Mouse (Mus musculus) fat pad, adult 2 months (tissue): ENCODE measurements around the gene Rel.
A peak's percentile ranks its signal among the peaks of the same experiment; 100 is the strongest.

Experiments used
- DNase-seq: peaks from one replicate; pipeline ENCODE4 v3.0.0-alpha.2; 2011; ENCODE audit warnings: low read depth, low spot score; ENCODE audit errors: extremely low read depth

Rel gene

DNA sequence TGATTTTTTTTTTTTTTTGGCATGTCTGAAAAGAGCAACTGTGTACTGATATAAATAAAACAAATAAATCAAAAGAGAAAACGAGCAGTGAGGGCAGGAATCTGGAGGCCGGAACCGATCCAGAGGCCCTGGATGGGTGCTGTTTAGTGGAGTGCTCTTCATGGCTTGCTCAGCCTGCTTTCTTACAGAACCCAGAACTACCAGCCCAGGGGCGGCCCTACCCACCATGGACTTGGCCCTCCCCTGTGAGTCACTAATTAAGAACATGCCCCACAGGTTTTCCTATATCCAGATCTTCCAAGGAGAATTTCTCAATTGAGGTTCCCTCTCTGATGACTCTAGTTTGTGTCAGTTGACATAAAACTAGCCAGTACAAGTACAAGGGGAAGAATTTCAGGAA is 24.7 kb downstream of the Rel start:
- DNase-seq, result peak; percentile 39

DNA sequence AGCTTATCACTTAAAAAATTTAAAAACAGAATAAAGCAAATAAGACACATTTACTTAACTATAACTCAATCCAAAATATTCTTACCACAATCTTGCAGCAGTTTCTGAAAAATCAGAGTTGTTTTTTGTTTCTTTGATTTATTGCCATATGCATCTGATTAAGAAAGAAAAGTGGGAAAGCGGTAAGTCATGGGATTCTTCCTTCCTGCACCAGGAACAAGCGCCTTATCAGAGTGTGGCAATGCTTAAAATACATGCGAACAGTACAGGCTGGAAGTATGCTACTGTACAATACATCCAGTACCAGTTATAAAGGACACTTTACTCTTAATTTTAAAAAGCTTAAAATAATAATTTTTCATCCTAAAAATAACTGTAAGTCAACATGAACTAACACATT is 26.4 kb downstream of the Rel start:
- no peak for DNase-seq

DNA sequence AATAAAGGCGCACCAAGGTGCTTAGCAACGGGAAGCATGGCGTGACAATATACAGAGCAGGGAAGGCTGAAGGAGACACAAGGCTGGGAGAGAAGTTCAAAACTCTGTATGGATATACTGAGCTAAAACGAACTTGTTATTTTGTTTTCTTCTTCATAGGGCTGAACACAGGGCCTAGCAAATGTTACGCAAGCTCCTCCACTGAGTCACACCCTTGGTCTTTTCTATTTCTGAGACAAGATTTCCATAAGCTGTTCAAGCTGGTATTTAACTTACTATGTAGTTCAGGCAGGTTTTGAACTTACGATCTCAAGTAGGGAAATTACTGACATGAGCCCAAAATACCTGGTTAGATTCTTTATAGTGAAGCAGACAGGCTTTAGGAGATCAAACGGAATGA is 29.4 kb downstream of the Rel start:
- DNase-seq, result no peak

DNA sequence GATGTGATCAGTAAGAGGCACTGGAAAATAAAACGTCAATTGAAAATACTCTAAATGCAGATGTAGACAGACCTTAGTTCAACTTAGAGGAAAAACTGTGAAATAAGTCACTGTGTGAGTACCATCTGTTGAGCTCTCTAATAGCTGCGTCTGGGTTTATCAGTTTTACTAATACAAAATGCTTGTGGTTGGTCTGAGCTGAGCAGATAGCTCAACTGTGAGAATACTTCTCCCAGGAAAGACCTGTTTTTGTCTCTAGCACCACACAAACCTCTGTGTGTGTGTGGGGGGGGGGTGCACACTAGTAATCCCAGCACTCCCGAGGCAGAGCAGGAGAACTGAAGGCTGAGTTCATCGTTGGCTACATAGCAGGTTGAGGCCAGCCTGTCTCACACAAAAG is 29.9 kb downstream of the Rel start:
- DNase-seq, result no peak

DNA sequence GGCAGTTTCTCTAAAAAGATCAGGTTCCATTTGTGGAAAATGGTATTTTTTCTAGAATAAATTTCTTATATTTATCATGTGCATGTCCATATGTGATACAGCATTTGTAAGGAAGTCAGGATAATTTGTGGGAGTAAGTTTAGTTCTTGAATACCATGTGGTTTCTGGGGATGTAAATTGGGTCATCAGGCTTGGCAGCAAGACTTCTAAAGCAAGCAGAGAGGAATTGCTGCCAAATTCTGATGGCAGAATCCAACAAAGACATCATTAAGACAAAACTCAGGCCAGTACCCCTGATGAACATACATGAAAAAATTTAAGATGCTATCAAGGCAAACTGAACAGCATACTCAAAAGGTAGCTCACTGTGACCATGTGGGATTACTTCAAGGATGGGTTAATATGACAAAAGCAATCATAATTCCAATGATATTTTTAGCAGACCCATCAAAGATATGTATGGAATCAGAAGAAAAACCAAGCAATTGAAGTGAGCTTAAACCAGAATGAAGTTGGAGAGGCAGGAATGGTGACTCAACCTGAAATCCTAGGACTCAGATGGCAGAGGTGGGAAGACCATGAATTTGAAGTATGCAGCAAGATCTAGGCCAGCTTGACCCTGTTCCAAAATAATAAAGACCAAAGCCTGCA is 34.8 kb downstream of the Rel start:
- no peak for DNase-seq

DNA sequence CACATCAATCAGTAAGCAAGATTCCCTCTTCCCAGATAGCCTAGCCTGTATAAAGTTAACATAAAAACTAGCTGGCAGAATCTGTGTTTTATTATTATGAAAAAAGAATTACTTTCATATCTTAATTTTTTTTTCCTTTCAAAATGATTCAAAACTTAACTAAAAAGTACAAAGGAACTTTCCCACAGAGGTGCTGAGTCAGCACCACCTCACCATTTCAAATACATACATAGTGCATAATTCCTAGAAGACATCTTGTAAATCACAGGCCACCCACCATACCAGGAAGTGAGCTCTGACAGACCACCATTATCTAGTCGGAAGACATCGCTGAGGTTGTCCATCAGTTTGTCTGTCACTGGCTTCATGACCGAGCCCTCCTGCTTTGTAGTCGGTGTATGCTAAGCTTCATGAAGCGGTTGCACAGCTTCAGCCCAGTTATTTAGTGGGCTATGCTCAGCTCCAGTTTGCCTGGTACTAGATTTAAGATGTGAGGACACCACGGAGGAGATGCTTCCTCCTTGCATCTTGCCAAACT is 36.0 kb downstream of the Rel start:
- no peak for DNase-seq

DNA sequence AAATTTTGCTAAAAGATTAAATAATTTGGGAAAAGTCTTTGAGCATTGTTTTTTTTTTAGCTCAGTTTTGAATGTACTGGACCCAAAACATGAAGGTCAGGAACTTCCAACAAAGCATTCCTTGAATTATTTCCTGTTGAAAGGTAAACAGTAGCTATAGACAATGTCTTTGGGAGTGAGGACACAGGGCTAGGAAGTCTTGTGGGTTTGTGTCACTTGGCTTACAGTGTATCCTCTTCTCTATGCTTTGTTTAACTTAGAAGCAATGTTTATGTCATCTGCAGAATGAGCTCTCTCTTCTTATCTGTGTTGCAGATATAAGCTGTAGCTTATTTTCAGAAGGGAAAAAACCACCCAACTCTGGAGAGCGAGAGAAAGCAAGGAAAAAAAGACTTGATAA is 37.9 kb downstream of the Rel start:
- DNase-seq, result no peak

DNA sequence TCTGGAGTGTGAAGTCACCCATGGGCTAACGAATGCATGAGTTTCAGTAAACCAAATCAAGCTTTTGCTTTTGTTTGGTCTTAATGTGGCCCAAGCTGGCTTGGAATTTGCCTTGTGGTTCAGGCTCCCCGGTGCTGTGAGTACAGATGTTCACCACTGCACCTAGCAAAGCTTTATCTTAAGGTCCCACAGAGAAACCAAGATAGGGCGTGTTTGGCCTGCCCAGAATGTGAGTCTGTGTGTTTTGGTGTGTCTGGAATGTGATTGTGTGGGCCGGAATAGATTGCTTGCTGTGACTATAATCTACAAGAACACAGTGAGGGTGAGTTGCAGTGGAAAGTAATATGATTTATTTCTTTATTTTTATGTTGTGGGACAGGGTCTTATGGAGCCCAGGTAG is 40.6 kb downstream of the Rel start:
- DNase-seq, result no peak

DNA sequence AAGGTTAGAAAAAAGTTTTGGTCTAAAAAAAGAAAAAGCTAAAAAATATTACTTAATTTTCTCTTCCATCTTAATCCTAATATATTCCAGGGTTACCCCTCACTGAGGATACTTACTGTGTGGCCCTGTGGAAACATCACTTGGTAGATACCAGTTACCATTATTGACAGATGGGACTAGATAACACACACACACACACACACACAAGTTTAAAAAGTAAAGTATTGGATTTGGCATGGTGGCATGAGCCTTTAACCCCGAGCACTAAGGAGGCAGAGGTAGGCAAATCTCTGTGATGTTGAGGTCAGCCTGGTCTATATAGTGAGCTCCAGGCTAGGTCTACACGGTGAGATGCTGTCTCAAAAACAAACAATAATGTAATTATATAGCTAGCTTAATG is 42.6 kb downstream of the Rel start:
- DNase-seq, result no peak

DNA sequence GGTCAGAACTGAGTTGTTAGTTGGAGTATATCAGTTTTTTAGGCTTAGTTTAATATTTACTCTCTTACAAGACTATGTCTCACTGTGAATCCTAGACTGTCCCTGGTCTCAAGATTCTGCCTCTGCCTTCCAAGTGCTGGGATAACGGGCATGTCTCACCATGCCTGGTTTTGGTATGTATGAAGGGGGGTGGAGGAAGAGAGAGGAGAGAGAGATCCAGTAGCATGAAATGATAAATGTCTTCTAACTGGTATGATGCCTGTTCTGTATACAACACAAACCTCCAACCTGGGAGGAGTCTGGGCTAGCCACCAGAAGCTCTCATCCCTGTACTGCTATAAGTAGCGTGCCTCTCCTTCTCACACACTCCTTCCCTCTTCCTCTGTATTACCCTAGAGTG is 44.3 kb downstream of the Rel start:
- DNase-seq, result no peak

DNA sequence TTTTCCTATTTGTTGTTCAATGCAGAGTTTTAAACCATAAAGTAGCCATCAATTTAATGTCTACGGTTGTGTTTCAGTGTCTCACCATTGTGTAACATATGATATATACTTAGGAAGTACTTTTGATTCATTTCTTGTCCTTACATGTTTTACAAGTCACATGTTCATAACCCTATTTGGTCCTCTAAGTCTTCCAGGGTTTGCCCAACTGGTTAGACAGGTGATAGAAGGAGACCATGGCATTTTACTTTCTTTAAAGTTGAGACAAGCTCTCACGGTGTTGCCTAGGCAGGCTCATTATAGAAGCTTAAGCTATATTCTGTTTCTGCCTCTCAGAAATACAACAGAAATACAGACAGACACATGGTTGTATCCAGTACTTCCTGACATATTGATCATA is 44.9 kb downstream of the Rel start:
- peak; percentile 68 for DNase-seq

DNA sequence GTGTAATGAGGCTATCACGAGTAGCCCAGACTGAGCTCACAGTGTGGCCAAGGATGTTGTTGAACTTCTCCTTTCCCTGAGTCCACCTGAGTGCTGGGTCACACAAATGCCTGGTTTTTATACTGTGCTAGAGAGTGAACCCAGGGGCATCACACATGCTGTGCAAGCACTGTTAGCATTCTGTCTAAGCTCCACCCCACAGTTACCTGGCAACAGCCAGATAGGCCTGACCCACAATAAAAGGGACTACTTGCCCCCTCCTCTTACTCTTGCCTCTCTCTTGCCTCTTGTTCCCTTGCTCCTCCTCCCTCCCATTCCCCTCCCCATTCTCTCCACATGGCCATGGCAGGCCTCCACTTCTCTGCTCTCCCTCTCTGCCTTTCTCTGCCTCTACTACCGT is 48.4 kb downstream of the Rel start:
- DNase-seq, result no peak

DNA sequence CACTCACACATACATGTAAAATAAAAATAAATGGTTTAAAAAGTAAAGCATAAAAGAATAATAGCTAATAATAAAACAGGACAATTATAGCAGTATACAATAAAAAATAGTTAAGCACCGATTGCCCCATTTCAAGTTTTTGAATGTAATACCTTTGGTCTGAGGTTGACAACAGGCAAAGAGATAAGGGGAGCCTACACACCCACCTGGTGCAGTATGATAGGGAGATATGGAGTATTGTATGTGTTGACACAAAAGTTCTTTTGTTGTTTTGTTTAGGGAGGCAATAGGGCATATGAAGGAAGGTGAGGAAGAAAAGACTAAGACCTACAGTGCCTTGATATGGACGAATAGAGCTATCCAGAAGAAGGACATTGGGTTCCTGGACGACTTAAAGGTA is 50.9 kb downstream of the Rel start:
- DNase-seq, result no peak

DNA sequence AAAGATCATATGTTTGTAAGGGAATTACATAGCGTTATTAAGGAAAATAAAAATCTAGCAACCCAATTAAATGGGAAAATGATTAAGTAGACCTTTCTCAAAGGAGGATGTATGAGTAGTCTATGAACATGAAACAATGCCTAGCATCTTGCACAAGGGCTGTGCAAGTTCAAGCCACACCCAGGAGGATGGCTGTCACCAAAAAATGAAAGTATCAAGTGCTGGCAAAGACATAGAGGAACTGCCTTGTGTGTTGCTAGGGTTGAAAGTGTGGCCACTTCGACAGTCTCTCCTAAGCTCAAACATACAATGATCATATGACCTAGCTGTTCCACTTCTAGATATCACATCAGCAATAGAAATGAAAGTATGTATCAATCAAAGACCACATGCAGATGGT is 51.9 kb downstream of the Rel start:
- DNase-seq, result no peak

DNA sequence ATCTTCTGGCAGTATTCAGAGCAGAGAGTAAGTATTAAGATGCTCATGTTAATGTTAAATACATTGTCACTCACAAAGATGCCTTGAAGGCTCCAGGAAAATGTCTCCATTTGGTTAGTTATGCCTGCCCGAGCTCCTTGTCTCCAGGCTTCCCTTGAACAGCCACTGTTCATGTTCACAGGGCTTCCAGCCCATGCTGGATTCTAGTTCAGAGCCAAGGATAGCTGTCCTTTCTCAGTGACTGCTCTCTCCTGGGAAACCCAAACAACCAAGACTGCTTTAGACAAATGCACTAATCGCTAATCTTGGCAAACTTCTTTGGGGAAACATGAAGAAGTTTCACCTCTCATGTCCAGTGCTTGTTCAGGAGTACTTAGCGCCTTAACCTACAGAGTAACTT is 58.5 kb downstream of the Rel start:
- DNase-seq, result no peak

DNA sequence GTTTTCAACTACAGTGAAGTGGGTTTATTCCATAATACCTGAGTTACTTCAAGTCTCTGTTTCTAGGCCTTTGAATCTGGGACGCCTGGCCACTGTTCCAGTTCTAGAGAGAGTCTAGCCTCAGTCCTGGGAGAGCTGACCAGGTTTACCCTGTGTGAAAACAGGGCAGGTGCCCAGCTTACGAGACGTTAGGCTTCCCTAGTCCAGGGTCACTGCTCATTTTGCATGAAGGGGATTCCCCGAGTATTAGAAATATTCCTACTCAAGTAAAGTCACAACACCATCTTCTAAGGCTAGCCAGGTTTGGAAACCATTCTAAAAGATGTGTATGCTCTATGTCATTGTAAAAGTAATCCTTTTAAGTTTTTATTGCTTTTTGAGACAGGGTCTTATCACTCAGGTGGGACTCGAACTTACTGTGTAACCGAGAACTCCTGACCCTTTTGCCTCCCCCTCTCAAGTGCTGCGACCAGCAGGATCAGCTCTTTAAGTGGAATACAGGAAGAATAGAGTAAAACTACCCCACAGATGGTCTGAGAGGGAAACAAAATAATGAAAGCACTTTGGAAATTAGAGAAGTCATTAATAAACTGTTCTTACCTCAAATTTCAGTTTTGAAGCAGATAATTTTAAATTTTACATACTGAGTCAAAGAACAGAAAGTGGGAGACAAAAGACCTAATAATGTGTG is 66.0 kb downstream of the Rel start:
- DNase-seq, result no peak

DNA sequence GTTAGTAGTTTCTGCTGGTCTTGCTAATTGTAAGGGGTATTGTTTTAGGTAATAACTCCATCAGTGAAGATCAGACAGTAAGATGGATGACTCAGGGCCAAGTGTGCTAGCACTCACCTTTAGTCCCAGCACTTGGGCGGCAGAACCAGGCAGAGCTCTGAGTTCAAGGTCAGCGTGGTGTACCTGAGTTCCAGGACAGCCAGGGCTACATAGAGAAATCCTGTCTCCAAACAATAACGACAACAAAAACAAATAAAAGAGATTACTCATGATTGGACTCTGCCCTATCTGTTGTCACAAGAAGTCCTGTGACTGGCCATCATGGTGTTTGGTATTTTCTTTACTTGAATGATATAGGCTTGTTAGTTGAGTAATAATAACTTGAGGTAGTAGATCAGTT is 68.9 kb downstream of the Rel start:
- no peak for DNase-seq

DNA sequence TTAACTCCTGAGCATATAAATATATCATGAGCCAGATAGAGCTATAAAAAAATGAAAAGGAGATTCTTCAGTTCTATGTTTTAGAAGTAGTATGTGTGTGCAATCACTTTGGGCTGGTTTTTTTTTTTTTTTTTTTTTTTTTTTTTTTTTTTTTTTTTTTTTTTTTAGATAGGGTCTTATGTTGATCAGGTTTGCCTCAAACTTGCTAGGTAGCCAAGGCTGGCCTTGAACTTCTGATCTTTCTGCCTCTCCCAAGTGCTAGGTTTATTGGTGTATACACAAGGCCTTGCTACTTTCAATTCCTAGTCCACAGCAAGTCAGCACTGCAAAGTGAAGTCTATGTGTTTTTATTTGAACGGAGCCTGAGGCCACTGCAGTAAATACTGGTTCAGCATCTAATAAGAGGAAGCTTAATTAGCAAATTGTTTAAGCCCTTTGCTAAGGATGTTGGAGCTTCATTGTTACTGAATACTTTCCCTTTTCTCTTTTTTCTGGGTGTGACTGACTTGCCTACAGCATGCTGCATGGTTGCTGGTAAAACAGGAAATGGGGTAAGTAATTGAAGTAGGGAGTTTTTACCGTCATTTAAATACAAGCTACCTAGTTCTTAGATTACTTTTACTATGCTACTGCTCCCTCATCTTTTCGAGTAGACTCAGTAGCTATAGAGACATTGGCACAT is 71.2 kb downstream of the Rel start:
- DNase-seq, result no peak

DNA sequence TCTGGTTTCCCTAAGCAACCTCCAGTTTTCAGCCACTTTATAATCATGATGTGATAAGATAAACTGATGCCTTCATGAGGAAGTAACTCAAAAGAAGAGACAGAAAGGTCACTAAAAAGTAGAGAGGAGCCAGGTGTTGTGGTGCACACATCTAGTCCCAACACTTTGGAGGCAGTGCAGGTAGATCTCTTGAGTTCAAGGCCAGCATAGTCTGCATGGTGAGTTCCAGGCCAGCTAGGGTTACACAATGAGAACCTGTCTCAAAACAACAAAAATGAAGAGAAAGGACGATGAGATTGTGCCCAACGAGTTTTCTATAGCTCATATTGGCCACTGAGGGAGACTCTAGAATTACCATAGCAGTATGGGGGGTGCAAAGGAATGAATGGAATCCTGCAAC is 72.2 kb downstream of the Rel start:
- DNase-seq, result no peak

DNA sequence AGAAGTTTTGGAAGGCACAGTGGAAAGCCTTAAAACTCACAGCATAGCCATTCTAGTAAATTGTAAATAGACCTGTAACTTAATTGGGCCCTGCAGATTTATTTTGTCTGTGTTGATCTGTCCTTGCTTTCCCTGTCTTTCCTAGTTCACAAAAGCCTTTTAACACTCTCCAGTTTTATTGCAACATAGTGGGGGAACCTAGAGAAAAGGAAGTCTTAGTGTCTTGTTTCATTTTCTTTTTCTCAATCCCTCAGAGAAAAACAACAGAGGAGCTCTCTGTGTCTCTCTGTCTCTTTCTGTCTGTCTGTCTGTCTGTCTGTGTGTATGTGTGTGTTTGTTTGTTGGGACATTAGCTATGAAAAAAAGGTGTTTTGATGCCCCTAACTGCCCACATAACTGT is 74.9 kb downstream of the Rel start:
- DNase-seq, result no peak

DNA sequence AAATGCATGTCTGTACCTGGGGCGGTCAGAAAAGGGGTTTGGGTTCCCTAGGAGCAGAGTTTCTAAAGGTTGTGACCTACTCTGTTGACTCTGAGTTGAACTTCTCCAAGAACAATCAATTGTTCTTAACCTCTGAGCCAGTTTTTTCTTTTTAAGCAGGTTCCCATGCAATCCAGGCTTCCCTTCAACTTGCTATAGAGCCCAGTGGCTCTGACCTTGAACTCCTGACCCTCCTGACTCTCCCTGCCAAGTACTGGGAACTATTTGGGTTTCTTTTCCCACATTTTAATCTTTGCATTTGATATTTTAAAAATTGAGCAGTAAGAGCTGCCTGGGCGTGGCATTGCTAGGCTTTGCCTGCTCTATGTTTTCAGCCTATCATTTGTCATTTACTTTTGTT is 77.5 kb downstream of the Rel start:
- no peak for DNase-seq

DNA sequence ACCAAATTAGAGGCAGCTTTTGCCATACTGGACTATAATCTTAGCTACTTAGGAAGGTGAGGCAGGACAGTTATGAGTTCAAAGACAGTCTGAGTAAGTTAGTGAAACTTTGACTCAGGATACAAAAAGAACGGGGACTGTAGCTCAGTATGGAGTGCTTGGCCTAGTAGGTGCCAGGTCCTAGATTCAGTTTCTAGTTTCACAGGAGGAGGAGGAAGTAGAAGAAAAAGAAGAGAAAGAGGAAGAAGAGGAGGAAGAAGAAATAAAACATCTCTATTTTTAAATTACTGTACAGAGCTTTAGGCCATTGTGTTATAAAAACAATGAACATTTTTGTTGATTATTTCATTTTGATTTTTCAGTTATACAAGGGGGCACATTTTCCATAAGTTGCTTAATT is 82.7 kb downstream of the Rel start:
- DNase-seq, result no peak
